Mouse (Mus musculus) thymus, postnatal 0 days (tissue): ENCODE results near the gene Celf5. TPM values are rescaled to one million over a fixed set of nuclear protein-coding genes. Genes with fewer than 3 reads are reported as not detected.

ENCODE experiments used
- DNase-seq: peaks from one replicate; pipeline ENCODE4 v3.0.0-alpha.2; 2015; ENCODE audit warnings: low spot score
- polyA plus RNA-seq: library from polyadenylated mRNA; unstranded; fragments of >200 nt; fragmentation: Nextera tagmentation; extraction: Ambion mirVana; gene quantifications from 2 replicates; pipeline ENCODE4 v1.2.1, GENCODE M21; 2015

Celf5 gene
- polyA plus RNA-seq, 1 experiment from 2014 or later, result 0.25 TPM

- DNase-seq, result peak; percentile 74
These were observed 52.9 kb downstream of the Celf5 start for GRCm38 (mm10) chr10:81429605-81430061.

- DNase-seq, result no peak
These were observed 53.4 kb downstream of the Celf5 start for GRCm38 (mm10) chr10:81429092-81429491.

GRCm38 (mm10) chr10:81428507-81428870, 54.0 kb downstream of the Celf5 start:
- no peak for DNase-seq

- no peak for DNase-seq
These were observed 54.6 kb downstream of the Celf5 start for GRCm38 (mm10) chr10:81427804-81428506.

GRCm38 (mm10) chr10:81427327-81427726, 55.2 kb downstream of the Celf5 start:
- no peak for DNase-seq

- DNase-seq, result no peak
These were observed 55.6 kb downstream of the Celf5 start for GRCm38 (mm10) chr10:81426897-81427296.

- no peak for DNase-seq
These were observed 56.3 kb downstream of the Celf5 start for GRCm38 (mm10) chr10:81426081-81426671.

- no peak for DNase-seq
These were observed 57.2 kb downstream of the Celf5 start for GRCm38 (mm10) chr10:81425236-81425850.

GRCm38 (mm10) chr10:81424246-81425051, 58.1 kb downstream of the Celf5 start:
- DNase-seq, result no peak

- no peak for DNase-seq
These were observed 58.8 kb downstream of the Celf5 start for GRCm38 (mm10) chr10:81423476-81424245.

- DNase-seq, result no peak
These were observed 59.8 kb downstream of the Celf5 start for GRCm38 (mm10) chr10:81422661-81423217.

- no peak for DNase-seq
These were observed 60.3 kb downstream of the Celf5 start for GRCm38 (mm10) chr10:81422191-81422590.

GRCm38 (mm10) chr10:81421797-81422100, 60.8 kb downstream of the Celf5 start:
- no peak for DNase-seq

- no peak for DNase-seq
These were observed 61.3 kb downstream of the Celf5 start for GRCm38 (mm10) chr10:81421041-81421796.

- no peak for DNase-seq
These were observed 62.2 kb downstream of the Celf5 start for GRCm38 (mm10) chr10:81420191-81420767.

- DNase-seq, result no peak
These were observed 63.2 kb downstream of the Celf5 start for GRCm38 (mm10) chr10:81419111-81419928.

- DNase-seq, result no peak
These were observed 64.1 kb downstream of the Celf5 start for GRCm38 (mm10) chr10:81418216-81419070.
